Mouse (Mus musculus): Measurements from ENCODE around the gene Psip1.
"Not testable (repeated sequence)": the region's sequence is repeated elsewhere in the genome, so short reads cannot be mapped to it uniquely, and the experiment has no call there.

Gene Psip1

DNA sequence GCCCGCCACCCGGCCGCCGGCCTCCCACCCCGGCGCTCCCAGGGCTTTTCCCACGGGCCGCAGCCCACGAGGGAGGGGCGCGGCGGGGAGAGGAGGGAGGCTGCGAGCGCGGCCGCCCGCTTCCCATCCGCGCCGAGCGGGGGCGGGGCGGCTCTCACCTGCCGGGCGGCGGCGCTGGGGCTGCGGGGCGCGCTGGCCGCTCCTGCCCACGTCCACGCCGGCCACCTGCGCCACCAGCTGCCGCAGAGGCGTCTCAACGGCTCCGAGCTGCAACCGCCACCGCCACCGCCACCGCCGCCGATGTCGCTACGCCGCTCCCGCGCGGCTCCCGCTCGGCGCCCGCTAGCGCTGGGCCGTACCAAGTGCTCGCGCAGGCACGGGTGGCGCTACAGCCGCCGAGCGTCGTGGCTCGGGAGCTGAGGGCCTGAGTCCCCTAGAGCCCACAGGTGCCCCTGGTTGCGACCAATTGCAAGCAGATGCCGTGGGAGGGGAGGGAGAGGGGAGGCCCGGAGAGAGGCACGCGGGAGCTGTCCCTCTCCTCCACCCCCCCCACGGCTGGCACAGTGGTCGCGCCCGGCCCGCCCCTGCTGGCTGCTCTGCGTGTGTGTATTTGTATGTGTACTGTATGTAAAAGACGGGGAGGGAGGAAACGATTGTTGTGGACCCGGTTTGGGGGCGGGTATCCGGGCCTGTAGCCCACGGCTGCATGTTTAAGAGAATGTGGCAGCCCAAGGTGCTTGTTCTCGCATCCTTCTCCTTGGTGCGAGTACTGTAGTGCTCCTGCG is at the start of gene Psip1:
TSS of gene Psip1 (minus strand) at position 343 of the 785 bp plus-strand sequence.
- DNase-seq (ENCODE audit: low spot score in 2 of 2), result peak; percentile 90 to 98

DNA sequence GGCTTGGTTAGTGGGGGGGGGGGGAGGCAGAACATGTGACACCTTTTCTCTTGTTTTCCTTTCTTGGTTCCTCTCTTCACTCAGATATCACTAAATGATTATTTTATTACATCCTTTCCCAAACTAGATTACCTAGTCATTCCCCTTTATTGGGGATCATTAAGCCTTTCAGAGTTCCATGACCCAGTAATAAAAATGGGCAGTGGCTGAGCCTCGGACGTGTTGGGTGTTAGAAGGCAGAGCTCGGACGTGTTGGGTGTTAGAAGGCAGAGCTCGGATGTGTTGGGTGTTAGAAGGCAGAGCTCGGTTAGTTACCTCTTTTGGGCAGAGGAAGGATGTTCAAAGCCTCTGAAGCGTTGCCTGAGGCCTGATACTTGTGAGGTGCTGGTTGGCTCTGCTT is 47.8 kb upstream of the Psip1 start:
- DNase-seq (ENCODE audit: low spot score in 2 of 2), result no peak

DNA sequence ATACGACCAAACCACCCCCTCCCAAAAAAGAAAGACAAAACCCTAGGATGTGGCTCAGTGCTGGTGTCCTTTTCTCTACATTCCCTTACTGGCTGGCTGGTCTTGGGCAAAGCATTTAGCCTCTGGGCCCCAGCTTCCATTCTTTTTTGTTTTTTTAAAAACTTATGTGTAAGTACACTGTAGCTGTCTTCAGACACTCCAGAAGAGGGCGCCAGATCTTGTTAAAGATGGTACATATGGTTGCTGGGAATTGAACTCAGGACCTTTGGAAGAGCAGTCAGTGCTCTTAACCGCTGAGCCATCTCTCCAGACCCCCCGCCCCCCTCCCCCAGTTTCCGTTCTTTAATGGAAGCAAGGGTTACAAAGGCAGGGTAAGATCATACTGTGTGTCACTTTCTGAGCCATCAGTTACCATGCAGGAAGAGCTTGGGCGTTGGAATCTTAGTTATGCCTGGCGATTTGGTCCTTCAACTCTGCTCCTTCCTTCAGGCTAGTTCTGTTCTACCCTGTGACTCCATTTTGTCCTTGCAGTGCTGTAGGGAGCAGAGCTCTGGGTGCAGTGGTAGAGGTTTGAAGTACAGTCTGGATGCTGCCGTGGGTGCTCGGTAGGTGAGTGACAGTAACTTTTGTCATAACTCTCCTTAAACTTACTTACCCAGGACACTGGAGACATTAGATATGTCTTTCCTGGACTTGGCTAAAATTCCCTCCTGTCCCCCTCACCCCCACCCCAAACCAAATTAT is 47.1 kb upstream of the Psip1 start:
- DNase-seq (ENCODE audit: low spot score in 2 of 2), result no peak

DNA sequence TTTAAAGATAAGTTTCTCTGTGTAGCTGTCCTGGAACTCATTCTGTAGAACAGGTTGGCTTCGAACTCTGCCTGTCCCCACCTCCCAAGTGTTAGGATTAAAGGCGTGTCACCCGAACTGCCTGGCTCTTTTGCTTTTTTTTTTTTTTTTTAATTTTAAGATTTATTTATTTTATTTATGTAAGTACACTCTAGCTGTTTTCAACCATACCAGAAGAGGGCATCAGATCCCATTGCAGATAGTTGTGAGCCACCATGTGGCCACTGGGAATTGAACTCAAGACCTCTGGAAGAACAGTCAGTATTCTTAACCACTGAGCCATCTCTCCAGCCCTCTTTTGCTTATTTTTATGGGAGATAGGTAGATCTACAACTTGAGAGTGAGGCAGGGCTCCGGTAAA is 43.8 kb upstream of the Psip1 start:
- DNase-seq (ENCODE audit: low spot score in 2 of 2), result not testable (repeated sequence)

DNA sequence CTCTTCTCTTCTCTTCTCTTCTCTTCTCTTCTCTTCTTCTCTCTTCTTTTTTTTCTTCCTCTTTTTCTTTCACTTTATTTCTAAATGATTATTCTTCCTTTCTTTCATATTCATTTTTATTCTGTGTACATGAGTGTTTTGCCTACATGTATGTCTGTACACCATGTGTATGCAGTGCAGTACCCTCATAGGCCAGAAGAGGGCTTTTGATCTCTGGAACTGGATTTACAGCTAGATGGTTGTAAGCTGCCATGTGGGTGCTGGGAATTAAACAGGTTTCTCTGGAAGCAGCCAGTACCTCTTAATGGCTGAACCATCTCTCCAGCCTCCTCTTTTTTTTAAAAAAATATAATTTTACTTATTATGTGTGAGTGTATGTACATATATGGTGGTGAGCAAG is 41.7 kb upstream of the Psip1 start:
- DNase-seq (ENCODE audit: low spot score in 2 of 2), result peak; percentile 64 to 83

DNA sequence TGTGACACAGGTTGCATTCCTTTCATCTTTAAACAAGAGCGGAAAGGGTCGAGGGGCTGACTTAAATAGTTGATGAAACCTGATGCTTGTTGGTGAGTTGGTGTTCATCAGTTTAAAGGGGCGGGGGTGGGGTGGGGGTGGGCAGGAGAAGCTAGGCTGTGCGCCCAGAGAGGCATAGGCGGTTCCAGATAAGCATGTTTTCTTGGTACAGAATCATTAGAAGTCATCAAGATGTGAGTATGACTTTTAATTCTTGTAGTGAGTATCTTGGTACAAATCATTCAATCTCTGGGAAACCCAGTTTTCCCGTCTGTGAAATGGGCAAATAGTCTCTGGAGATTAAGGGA is 40.7 kb upstream of the Psip1 start:
- DNase-seq (ENCODE audit: low spot score in 2 of 2), result no peak

DNA sequence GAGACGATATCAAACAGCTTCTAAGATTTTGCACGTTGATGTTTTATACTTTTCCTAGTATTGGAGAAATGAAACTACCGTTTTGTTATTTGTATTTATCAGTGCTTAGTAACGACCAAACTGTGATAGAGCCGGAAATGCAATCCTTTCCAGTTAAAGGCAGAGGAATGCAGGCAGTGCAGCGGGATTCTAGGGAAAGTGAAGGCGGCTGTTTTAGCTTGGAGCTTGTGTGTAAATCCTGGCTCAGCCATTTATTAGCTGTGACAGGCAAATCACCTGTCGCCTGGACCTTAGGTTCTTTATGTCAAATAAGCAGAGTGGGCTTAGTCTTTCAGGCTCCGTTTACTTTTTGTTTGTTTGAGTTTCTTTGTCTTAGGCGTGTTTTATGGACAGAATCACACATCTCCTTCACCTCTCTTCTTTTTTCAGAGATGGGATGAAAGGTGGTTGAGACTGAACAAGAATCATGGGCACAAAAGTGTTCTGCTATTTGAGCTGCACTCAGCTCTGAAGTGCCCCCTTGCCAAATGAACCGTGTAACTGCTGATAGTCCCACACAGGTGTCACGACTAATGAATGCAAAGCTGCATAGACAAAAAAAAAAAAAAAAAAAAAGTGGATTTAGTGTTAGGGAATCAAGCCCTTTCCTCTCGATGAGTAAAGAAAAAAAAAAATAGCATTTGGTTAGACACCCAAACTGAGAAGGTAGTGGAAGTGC is 40.2 kb upstream of the Psip1 start:
- no peak for DNase-seq (ENCODE audit: low spot score in 2 of 2)

DNA sequence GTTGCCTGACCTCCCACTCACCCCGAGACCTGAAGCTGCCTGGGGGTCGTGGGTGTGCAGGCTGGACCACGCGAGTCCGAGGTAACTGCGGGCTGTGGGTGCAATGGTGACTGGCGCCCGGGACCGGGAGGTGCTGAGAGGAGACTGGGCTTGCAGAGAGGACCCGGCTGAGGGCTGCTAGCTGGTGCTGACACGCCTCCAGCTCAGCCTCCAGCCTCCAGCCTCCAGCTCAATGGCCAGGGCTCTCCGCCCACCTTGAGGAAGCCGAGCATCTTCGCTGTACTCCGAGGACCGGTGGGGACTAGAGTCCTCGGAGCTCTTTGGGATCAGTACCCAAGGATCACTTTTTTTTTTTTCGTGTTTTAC is 39.4 kb upstream of the Psip1 start:
- no peak for DNase-seq (ENCODE audit: low spot score in 2 of 2)

DNA sequence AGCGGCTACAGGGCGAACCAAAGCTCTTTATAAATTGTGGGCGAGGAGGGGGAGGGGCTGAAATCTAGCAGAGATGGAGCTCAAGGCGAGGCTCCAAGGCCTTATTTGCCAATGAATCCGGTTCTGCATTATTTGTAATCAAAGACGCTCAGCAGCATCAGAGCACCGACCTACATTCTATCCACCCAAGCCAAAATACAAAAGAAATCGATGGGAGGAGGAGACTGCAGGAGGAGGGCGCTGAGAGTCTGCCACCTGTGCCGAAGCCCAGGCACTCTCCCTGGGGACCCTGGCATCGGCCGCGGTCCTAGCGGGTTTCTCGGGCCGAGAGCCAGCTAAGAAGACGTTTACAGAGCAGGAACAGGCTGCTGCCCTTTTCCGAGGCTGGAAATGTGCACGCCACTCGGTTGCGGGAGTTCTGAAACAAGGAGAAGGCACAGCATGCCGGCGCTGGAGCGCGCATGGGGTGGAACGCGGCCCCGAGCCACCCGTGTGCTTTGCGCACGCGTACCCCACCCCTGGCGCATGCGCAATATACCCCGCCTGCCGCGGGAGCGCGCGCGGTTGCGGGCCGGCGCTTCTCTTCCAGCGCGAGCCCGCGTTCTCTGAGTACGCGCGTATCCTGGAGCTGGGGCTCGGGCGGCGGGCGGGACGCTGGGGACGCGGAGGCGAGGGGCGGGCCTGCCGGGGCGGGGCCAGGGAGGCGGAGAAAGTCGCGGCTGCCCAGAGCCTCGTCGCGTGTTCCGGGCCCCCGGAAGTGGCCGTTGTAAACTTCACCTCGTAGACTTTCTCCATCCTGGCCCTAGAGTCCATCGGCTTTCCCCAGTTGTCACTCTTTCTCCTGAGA is 38.8 kb upstream of the Psip1 start, which contains the start of gene Ccdc171:
TSS of gene Ccdc171 (plus strand) at position 703 of the 847 bp plus-strand sequence.
- DNase-seq (ENCODE audit: low spot score in 2 of 2), result peak; percentile 95 to 98

DNA sequence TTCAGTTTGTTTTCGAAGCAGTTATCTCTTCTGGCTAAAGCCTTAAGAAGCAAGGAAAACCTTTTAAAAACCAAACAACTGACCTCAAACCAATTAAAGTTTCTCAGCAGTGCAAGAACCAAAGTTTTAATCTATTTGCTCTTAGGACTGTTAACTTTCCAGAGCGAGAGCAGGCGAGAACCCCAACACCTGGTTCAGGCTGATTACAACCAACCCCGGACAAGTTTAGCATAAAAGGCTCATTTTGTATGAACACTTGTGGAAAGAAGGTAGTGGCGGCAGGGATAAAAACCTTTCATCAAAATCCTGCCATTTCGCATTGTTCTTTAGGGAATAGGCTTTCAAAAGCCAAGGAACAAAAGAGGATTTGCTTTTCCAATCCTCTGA is 38.2 kb upstream of the Psip1 start:
- no peak for DNase-seq (ENCODE audit: low spot score in 2 of 2)

DNA sequence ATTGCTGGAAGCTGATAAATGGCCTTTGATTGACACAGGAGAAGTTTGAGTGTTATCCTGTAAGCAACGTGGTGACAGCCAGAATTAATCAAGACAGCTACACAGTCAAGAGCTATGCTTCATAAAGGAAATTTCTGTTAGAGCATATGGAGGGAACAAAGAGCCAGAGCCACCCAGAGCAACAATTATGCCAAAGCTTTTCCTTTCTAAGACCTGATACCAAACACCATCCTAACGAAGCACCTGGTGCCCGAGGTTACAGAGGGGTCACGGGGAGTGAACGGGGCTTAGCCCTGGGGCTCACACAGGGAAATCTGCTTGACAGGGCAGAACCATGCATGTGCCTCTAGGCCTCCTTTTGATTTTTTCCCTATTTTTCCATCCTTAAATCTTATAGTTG is 35.8 kb upstream of the Psip1 start:
- no peak for DNase-seq (ENCODE audit: low spot score in 2 of 2)

DNA sequence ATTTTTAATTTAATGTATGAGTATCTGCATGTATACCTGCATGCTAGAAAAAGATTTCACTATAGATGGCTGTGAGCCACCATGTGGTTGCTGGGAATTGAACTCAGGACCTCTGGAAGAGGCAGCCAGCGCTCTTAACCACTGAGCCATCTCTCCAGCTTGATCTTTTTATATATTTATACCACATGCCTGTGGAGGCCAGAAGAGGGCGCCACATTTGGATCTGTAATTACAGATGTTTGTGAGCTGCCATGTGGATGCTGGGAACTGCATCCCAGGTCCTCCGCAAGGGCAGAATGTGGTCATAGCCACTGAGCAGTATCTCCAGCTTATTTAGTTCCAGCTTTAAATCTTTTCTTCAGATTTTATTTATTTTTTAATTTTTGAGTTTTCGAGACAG is 34.0 kb upstream of the Psip1 start:
- no peak for DNase-seq (ENCODE audit: low spot score in 2 of 2)

DNA sequence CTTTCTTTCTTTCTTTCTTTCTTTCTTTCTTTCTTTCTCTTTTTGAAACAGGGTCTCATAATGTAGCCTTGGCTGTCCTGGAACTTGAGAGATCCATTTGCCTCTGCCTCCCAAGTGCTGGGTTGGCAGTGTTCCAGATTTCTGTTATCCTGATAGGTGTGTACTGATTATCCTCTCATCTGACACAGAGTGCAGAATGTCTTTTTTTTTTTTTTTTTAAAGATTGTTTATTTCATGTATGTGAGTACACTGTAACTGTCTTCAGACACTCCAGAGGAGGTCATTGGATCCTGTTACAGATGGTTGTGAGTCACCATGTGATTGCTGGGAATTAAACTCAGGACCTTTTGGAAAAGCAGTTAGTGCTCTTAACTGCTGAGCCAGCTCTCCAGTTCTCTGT is 33.5 kb upstream of the Psip1 start:
- no peak for DNase-seq (ENCODE audit: low spot score in 2 of 2)

DNA sequence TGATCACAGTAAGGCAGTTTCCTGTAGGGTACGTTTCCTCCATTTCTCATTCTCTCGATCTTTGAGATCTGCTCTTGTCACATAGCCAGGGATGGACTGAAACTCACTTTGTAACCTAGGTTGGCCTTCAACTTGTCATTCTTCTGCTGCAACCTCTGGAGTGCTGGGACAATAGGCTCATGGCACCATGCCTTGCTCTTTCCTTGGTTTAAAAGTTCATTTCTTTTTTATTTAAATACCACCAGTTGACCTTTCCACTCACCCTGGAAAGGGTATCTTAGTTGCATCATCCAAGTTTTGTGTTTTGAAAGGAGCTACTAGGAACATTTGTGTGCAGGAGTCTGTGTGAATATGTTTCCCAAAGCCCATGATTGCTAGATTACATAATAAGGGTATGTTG is 32.9 kb upstream of the Psip1 start:
- DNase-seq (ENCODE audit: low spot score in 2 of 2), result no peak

DNA sequence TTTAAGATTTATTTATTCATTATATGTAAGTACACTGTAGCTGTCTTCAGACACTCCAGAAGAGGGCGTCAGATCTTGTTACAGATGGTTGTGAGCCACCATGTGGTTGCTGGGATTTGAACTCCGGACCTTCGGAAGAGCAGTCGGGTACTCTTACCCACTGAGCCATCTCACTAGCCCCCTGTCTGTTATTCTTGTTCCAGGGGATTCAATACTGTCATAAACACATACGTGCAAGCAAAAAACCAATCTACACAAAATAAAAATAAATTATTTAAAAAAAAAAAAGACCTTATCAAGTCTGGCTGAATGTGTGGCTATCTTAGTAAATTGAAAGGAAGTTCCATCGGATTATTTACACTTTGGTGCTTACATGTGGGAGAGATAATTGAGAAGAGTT is 29.9 kb upstream of the Psip1 start:
- DNase-seq (ENCODE audit: low spot score in 2 of 2), result not testable (repeated sequence)

DNA sequence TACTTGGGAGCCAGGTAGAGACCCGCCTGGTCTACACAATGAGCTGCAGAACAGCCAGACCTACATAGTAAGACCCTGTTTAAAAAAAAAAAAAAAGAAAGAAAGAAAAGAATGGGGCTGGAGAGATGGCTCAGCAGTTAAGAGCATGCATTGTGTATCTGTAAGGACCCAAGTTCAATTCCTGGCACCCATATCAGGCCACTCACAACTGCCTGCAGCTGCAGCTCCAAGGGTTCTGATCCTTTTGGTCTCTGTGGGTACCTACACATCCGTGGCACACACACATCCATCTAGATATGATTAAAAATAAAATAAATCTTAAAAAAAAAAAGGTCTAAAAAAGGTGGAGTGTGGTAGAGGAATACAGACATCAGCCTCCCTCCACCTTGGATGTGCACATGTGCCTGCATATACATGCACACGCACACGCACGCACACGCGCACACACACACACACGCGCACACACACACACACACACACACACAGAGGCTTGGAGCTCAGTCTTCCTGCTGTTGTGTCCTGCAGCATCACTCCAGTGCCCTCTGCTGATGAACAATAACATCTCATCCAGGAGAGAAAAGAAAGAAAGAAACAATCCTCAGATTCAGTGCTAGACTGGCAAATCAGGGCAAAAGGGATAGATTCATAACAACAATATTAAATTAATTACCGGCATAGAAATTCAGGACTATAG is 28.9 kb upstream of the Psip1 start:
- DNase-seq (ENCODE audit: low spot score in 2 of 2), result no peak

DNA sequence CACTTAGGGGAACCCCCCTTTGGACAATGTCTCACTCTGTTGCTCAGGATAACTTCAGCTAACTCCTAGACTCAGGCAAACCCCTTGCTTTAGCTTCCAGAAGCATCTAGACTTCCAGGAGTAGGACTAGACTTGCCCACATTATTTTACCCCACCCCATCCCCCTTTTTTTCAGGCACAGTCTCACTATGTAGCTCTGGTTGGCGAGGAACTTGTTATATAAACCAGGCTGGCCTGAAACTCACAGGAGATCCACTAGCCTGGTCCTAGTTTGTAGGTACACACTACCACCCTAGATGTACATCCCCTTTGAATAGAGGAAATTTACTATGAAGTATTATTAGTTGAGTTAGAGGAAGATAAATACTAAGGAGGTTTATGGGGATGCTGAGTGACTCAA is 27.9 kb upstream of the Psip1 start:
- no peak for DNase-seq (ENCODE audit: low spot score in 2 of 2)

DNA sequence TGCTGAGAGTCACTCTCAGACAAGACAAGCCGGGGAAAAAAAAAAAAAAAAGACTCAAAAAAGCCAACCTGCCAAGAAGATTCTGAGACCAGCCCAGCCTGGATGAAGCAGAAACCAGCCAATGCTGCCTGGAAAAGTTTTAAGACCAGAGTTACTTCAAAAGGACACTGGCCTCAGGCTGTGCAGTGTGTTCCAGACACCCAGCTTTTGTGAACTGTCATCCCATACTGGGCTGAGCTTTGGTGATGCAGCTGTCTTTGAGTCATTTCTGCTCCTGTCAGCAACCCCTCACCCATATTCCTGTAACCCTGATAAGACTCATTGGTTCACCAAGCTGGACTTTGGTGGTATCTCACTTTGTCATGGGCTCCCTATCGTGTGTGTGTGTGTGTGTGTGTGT is 26.4 kb upstream of the Psip1 start:
- DNase-seq (ENCODE audit: low spot score in 2 of 2), result no peak

DNA sequence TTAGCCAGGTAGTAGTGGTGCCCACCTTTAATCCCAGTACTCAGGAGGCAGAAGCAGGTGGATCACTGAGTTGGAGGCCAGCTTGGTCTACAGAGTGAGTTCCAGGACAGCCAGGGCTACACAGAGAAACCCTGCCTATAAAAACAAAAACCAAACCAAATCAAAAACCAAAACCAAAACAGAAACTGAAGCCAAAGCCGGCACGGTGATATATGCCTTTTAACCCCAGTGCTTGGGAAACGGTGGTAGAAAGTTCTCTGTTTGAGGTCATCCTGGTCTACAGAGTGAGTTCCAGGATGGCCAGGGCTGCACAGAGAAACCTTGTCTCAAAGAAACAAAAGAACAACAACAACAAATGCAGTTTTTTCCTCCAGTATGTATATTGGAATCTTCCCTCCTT is 26.0 kb upstream of the Psip1 start:
- DNase-seq (ENCODE audit: low spot score in 2 of 2), result no peak

DNA sequence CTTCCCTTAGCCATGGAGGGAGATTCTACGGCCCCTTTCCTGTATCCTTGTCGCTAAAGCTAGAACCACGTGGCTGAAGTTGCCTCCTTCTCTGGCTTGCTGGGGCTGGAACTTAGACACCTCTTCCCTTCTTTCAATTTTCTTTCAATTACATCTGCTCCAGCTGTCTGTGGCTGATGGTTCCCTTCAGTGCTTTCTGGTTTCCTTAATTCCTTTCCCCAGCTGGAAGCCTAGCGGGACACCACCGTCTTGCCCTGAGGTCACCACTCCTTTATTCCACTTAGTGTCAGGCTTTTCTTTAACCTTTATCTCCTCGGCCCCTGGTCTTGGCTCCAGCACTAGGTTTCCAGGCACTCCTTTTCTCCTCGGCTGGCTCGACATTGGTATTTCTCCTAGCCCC is 24.8 kb upstream of the Psip1 start:
- DNase-seq (ENCODE audit: low spot score in 2 of 2), result no peak

DNA sequence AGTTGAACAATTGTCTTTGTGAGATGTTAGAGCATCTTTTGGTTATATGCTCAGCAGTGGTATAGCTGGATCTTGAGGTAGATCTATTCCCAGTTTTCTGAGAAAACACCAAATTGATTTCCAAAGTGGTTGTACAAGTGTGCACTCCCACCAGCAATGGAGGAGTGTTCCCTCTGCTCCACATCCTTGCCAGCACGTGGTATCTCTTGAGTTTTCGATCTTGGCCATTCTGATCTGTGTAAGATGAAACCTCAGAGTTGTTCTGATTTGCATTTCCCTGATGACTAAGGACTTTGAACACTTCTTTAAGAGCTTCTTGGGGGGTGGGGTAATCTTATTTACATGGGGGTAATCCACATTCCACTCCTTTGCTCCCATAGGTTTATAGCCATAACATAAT is 23.3 kb upstream of the Psip1 start:
- DNase-seq (ENCODE audit: low spot score in 2 of 2), result no peak
